Mouse (Mus musculus) G1E (cell line): ENCODE measurements around the gene Slc4a8.

Experiments used
- CTCF ChIP-seq: IDR thresholded peaks from 2 replicates; pipeline ENCODE4 v1.5.1; 2012; ENCODE audit warnings: low read depth, low read length, inconsistent platforms, mixed read lengths
- GATA1 ChIP-seq: IDR thresholded peaks from 2 replicates; pipeline ENCODE4 v1.6.1; 2012; ENCODE audit warnings: borderline replicate concordance, low read length, inconsistent platforms, mixed read lengths
- GATA2 ChIP-seq: IDR thresholded peaks from 2 replicates; pipeline ENCODE4 v1.6.1; 2012; ENCODE audit warnings: low read depth, low read length, inconsistent platforms, borderline replicate concordance
- POLR2AphosphoS5 ChIP-seq: IDR thresholded peaks from 2 replicates; pipeline ENCODE4 v1.6.1; 2012; ENCODE audit warnings: low read depth, low read length, inconsistent platforms; ENCODE audit not compliant: insufficient replicate concordance
- TAL1 ChIP-seq: conservative IDR thresholded peaks from 2 replicates; pipeline ENCODE4 v1.6.1; 2012; ENCODE audit warnings: low read depth, low read length, inconsistent platforms, mixed read lengths

DNA sequence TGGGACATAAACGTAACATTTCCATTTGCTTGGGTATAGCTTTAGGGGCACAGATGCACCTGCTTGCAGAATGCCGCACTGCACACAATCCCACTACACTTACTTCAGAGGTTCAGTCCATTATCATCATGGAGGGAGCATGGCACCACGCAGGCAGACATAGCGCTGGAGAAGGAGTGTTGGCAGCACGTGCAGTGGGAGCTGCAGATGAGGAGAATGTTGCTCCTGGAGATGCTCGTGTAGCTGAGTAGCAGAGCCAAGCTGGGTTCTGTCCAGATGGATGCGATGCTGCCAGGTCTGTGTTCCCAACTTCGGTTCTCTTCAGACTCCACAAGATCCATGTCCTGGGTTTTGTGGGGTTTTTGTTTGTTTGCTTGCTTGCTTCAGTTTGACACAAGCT is 64.5 kb downstream of the Slc4a8 start:
- TF ChIP-seq CTCF (no peak), GATA1 (no peak), TAL1 (no peak), GATA2 (no peak), POLR2AphosphoS5 (no peak)
